Comparison of ENCODE assay signal across 13 mouse cellular contexts in the genomic region with DNA sequence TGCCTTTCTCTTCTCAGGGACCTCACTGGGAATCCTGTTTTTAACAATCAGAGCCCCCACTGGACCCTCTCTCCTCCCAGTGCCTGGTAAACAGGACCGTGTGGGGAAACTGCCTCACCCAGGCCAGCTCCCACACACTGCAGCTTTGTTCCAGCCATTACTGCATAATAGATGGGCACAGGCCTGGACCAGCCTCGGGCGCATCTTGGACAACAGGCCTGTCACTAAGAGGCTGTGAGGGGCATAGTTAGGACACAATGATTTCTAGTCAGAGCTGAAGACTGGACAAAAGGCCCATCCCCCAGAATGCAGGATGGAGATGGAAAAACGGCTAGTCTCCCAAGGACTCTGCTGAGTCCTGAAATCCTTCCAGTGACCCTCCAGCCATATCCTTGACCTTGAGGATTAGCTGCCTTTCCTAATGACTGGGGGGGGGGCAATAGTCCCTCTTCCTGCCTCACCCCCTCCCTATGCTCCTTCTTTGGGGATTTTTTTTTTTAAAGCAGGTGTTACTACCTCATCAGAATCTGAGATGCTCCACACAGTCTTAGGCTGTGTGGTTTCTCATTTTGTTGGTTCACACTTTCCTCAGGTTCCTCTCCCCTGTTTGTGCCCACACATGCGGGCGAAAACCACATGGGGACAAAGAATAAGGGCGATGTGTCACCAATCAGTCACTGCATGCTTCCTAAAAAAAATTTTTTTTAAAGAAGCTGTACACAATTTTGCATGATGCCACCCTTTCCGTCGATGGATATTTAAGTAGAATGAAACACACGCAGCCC. TPM values are rescaled to one million over a fixed set of nuclear protein-coding genes. Genes with fewer than 3 reads are reported as not detected.
DNase-seq lines count a peak whose midpoint lies in the region; ATAC-seq lines count a peak whose summit lies in the region.
"Had no signal": no experiment of that assay in that cellular context is flagged by ENCODE, and none has a peak within 500 bp of the region (broad histone marks: within the 10 kb centered on the region; RNA-seq: fewer than 3 reads in every experiment).

No protein-coding gene starts in this region.

- H3K9ac ChIP-seq in limb, embryonic 12.5 days (replicated peaks) = 0 out of 2 replicates have a peak overlapping the region, but pooled peaks have one; percentile 8
- H3K9ac ChIP-seq in forebrain, embryonic 13.5 days = peak overlapping the region; percentile 37
- peak overlapping the region; percentile 16; the same call in 1 of the 2 replicates for H3K9ac ChIP-seq in midbrain, embryonic 11.5 days (ENCODE audit: low read length)

- H3K4me1 ChIP-seq in limb, embryonic 12.5 days (replicated peaks) = peaks cover 11% of the 10 kb centered on the region
- H3K4me1 ChIP-seq in limb, embryonic 10.5 days = peaks cover 30% of the 10 kb centered on the region
- H3K4me1 ChIP-seq in forebrain, embryonic 13.5 days = peaks cover 62% of the 10 kb centered on the region
- H3K4me1 ChIP-seq in midbrain, embryonic 11.5 days (ENCODE audit: control insufficient read depth, insufficient read depth, low read length) = peaks cover 18% of the 10 kb centered on the region

- H3K36me3 ChIP-seq in limb, embryonic 12.5 days = no peaks in the 10 kb centered on the region
- no peaks in the 10 kb centered on the region for H3K36me3 ChIP-seq in limb, embryonic 10.5 days
- no peaks in the 10 kb centered on the region for H3K36me3 ChIP-seq in forebrain, embryonic 13.5 days (ENCODE audit: poor library complexity, severe bottlenecking)
- no peaks in the 10 kb centered on the region for H3K36me3 ChIP-seq in midbrain, embryonic 11.5 days (ENCODE audit: control insufficient read depth, insufficient read depth, low read length)
- H3K36me3 ChIP-seq: heart, embryonic 10.5 days had no signal

- H3K4me3 ChIP-seq in limb, embryonic 12.5 days (replicated peaks) = no peak overlapping the region
- no peak overlapping the region for H3K4me3 ChIP-seq in limb, embryonic 10.5 days
- no peak overlapping the region for H3K4me3 ChIP-seq in forebrain, embryonic 13.5 days
- no peak overlapping the region for H3K4me3 ChIP-seq in midbrain, embryonic 11.5 days (ENCODE audit: low read depth, low read length)
- H3K4me3 ChIP-seq: heart, embryonic 10.5 days had no signal

- H3K9me3 ChIP-seq in limb, embryonic 12.5 days = no peaks in the 10 kb centered on the region
- no peaks in the 10 kb centered on the region for H3K9me3 ChIP-seq in limb, embryonic 10.5 days (replicated peaks)
- H3K9me3 ChIP-seq in forebrain, embryonic 13.5 days (replicated peaks) = no peaks in the 10 kb centered on the region
- no peaks in the 10 kb centered on the region for H3K9me3 ChIP-seq in midbrain, embryonic 11.5 days (ENCODE audit: control insufficient read depth, low read length)
- H3K9me3 ChIP-seq: heart, embryonic 10.5 days had no signal

- intact Hi-C loops in heart, postnatal 36 days (cut with DNase I) = no loop called here

- 79% methylated on average over 10 of the region's 10 CpGs for WGBS in limb, embryonic 12.5 days
- 84% methylated on average over 10 of the region's 10 CpGs for WGBS in limb, embryonic 10.5 days
- WGBS in forebrain, embryonic 13.5 days = 61% methylated on average over 10 of the region's 10 CpGs
- 68% methylated on average over 10 of the region's 10 CpGs for WGBS in midbrain, embryonic 11.5 days

- no peak for ATAC-seq in limb, embryonic 12.5 days (ENCODE audit: insufficient number of reproducible peaks, insufficient read depth, low FRiP score, low TSS enrichment, low read depth)
- no peak for ATAC-seq in forebrain, embryonic 13.5 days
- ATAC-seq in midbrain, embryonic 11.5 days (ENCODE audit: low FRiP score) = peak; percentile 85
- no peak for ATAC-seq in erythroblast, adult 5-6 weeks (replicated peaks; ENCODE audit: low FRiP score, poor library complexity, severe bottlenecking)
- ATAC-seq: activated CD4-positive, CD25-positive, alpha-beta regulatory T cell, adult 4 months had no signal

- DNase-seq in limb, embryonic 10.5 days (ENCODE audit: low spot score) = no peak
- DNase-seq in midbrain, embryonic 11.5 days (ENCODE audit: low spot score, missing footprints) = no peak
- DNase-seq in adrenal gland, adult 2 months = no peak
- DNase-seq in heart, postnatal 36 days = no peak
- DNase-seq in left cerebral cortex, adult 18-20 months (ENCODE audit: low spot score in 2 of 2) = no peak
- DNase-seq: cerebellum, adult 9-11 months; kidney, adult 18-20 months; right cerebral cortex, postnatal 4 days had no signal

- no peaks in the 10 kb centered on the region for H3K27me3 ChIP-seq in limb, embryonic 12.5 days
- no peaks in the 10 kb centered on the region for H3K27me3 ChIP-seq in limb, embryonic 10.5 days (ENCODE audit: low read depth, poor library complexity, severe bottlenecking)
- no peaks in the 10 kb centered on the region for H3K27me3 ChIP-seq in forebrain, embryonic 13.5 days
- no peaks in the 10 kb centered on the region for H3K27me3 ChIP-seq in midbrain, embryonic 11.5 days (ENCODE audit: control insufficient read depth, insufficient read depth, low read length)

- H3K4me2 ChIP-seq in limb, embryonic 12.5 days = no peak overlapping the region
- no peak overlapping the region for H3K4me2 ChIP-seq in forebrain, embryonic 13.5 days
- H3K4me2 ChIP-seq in midbrain, embryonic 11.5 days = no peak overlapping the region

- no peak overlapping the region for H3K27ac ChIP-seq in limb, embryonic 12.5 days
- H3K27ac ChIP-seq in limb, embryonic 10.5 days = no peak overlapping the region
- peak overlapping the region; percentile 54 for H3K27ac ChIP-seq in forebrain, embryonic 13.5 days
- peak overlapping the region; percentile 57; the same call in 1 of the 2 replicates for H3K27ac ChIP-seq in midbrain, embryonic 11.5 days (ENCODE audit: low read depth, low read length)
- H3K27ac ChIP-seq: heart, embryonic 10.5 days had no signal

RNA-seq across cellular contexts. Expression of a gene that starts 27.9 kb away (rescaled TPM):
- polyA plus RNA-seq in limb, embryonic 12.5 days (2016; fragmentation: Nextera tagmentation; extraction: Ambion mirVana) = 7.6 and 8.0 TPM in 2 replicates
- 5.6 and 6.2 TPM in 2 replicates for polyA plus RNA-seq in limb, embryonic 10.5 days (2016; fragmentation: Nextera tagmentation; extraction: Ambion mirVana)
- polyA plus RNA-seq in forebrain, embryonic 13.5 days (2015; fragmentation: Nextera tagmentation; extraction: Ambion mirVana) = 35.5 and 37.0 TPM in 2 replicates
- polyA plus RNA-seq in midbrain, embryonic 11.5 days (2014; fragmentation: Nextera tagmentation; extraction: Ambion mirVana) = 15.3 and 15.7 TPM in 2 replicates
- 10 to 100 TPM; 13.1 to 15.3 TPM for total RNA-seq in adrenal gland, adult 2 months (2021)
- polyA plus RNA-seq in adrenal gland, adult 2 months (2012; rRNA removed) = 14.3 and 15.5 TPM in 2 replicates
- total RNA-seq in heart, postnatal 36 days (2021) = 10 to 100 TPM in 1 of 2 experiments, 1 to 10 TPM in 1; 9.8 to 14.5 TPM
- total RNA-seq in left cerebral cortex, adult 18-20 months (2021) = 100 to 1,000 TPM; 162 to 174 TPM
- 0.38 and 0.63 TPM in 2 replicates for total RNA-seq in erythroblast, adult 5-6 weeks (2015; ENCODE audit: low replicate concordance)
- not detected in 2 replicates for total RNA-seq in erythroblast, adult 5-6 weeks (2017; ENCODE audit: low replicate concordance)

Comparison
In these comparisons a context has a peak if more than half of its experiments do, and no peak if none do; other contexts are left out.
1. H3K27ac ChIP-seq: peak in forebrain, embryonic 13.5 days (single experiment) and midbrain, embryonic 11.5 days (single experiment); none in limb, embryonic 12.5 days (single experiment) and limb, embryonic 10.5 days (single experiment).
2. Peak in every context shown above with its lines, with median percentiles within 50 percentile points of each other: H3K9ac ChIP-seq.